ENCODE assay signal across 8 mouse cellular contexts in the genomic region with DNA sequence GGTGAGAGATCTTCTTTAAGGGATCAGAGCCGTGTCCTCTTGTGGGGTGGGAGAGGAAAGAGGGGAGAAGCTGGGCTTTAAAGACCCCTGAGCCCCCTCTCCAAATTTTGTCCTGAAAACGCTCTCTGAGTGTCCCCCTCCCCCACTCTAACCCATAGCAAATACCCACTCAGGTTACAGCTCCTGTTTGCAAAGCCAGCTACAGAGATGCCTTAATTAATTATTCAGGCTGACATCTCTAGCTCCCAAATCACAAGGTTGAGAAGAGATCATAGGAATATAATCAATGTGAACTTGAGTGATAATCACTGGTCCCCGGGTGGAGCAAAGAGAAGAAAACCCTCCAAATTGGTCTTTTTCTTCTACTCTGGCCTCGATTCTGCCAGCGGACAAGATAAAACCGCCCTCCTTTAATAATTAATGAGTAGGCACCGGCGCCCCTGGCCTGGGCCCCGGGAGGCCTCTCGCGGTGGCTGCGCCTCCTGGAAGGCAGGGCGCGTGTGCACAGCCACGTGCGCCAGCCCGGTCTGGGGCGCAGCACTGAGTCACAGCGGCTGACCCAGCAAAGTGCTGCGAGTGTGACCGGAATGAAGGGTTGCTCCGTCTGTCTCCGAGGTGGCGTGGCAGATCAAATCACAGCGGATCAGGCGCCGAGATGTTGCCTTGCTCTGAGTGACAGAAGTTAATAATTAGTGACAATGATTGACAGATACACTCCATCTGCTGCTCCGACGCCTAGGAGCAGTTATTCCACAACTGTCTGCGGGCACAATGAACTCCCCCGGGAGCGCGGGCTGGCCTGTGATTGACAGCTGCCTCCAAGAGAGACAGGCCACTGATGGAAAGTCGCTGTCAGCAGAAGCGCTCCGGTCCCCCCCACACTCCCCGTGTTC.
DNase-seq lines count a peak whose midpoint lies in the region; ATAC-seq and TF ChIP-seq lines count a peak whose summit lies in the region.

No protein-coding gene starts in this region.

- H3K36me3 ChIP-seq in heart, embryonic 10.5 days: no peaks in the 10 kb centered on the region
- H3K36me3 ChIP-seq in kidney, embryonic 16.5 days (ENCODE audit: insufficient read depth, low read length): no peaks in the 10 kb centered on the region
- H3K36me3 ChIP-seq in liver, embryonic 14.5 days (replicated peaks; ENCODE audit: control insufficient read depth, insufficient read depth, low read depth): no peaks in the 10 kb centered on the region

- no peaks in the 10 kb centered on the region for H3K9me3 ChIP-seq in heart, embryonic 10.5 days
- no peaks in the 10 kb centered on the region for H3K9me3 ChIP-seq in kidney, embryonic 16.5 days (ENCODE audit: low read length)
- no peaks in the 10 kb centered on the region for H3K9me3 ChIP-seq in liver, embryonic 14.5 days (ENCODE audit: control insufficient read depth, low read length)

- WGBS in heart, embryonic 10.5 days: 2% methylated on average over 37 of the region's 37 CpGs
- under 1% methylated on average over 37 of the region's 37 CpGs for WGBS in kidney, embryonic 16.5 days
- 3% methylated on average over 37 of the region's 37 CpGs for WGBS in liver, embryonic 14.5 days (ENCODE audit: insufficient replicate concordance)

- no peak for TF ChIP-seq CTCF in liver, embryonic 14.5 days (IDR thresholded peaks at IDR 0.05; ENCODE audit: low read depth)

- TF ChIP-seq EP300 in liver, embryonic 14.5 days (IDR thresholded peaks at IDR 0.05; ENCODE audit: low read depth): no peak

- H3K4me1 ChIP-seq in heart, embryonic 10.5 days: peaks cover 18% of the 10 kb centered on the region
- peaks cover 17% of the 10 kb centered on the region for H3K4me1 ChIP-seq in kidney, embryonic 16.5 days (ENCODE audit: insufficient read depth, low read length)
- H3K4me1 ChIP-seq in liver, embryonic 14.5 days (replicated peaks; ENCODE audit: control insufficient read depth in 2 of 2, insufficient read depth in 2 of 2, low read length in 1 of 2): no peaks in the 10 kb centered on the region

- H3K27ac ChIP-seq in heart, embryonic 10.5 days: peak overlapping the region; percentile 73
- H3K27ac ChIP-seq in kidney, embryonic 16.5 days (ENCODE audit: low read length): no peak overlapping the region
- no peak overlapping the region for H3K27ac ChIP-seq in liver, embryonic 14.5 days

- DNase-seq in heart, adult 11 months: peak; percentile 91
- no peak for DNase-seq in heart, postnatal 25 days (ENCODE audit: low spot score)
- DNase-seq in adrenal gland, postnatal 4 days (ENCODE audit: low spot score in 2 of 2): peak; percentile 16 to 17
- no peak for DNase-seq in heart, embryonic 10.5 days (ENCODE audit: low spot score)
- DNase-seq in liver, embryonic 14.5 days (ENCODE audit: low read depth in 3 of 3, low spot score in 3 of 3): peak in 1 of 3 experiments; percentile 2
- DNase-seq in right cerebral cortex, postnatal 14 days: peak; percentile 23

- 0 out of 2 replicates have a peak overlapping the region, but pooled peaks have one; percentile 24 for H3K9ac ChIP-seq in kidney, embryonic 16.5 days (replicated peaks; ENCODE audit: low read length)
- H3K9ac ChIP-seq in liver, embryonic 14.5 days (replicated peaks): no peak overlapping the region

- peak overlapping the region; percentile 53 for H3K4me2 ChIP-seq in kidney, embryonic 16.5 days (replicated peaks; ENCODE audit: low read depth, low read length)
- H3K4me2 ChIP-seq in liver, embryonic 14.5 days (ENCODE audit: low read depth): peak overlapping the region; percentile 47

- H3K27me3 ChIP-seq in heart, embryonic 10.5 days (ENCODE audit: insufficient read depth, poor library complexity, severe bottlenecking): peaks cover 45% of the 10 kb centered on the region
- H3K27me3 ChIP-seq in kidney, embryonic 16.5 days (ENCODE audit: insufficient read depth, low read length): peaks cover 44% of the 10 kb centered on the region
- H3K27me3 ChIP-seq in liver, embryonic 14.5 days (ENCODE audit: control insufficient read depth, insufficient read depth, low read length): peaks cover 10% of the 10 kb centered on the region

- peak overlapping the region; percentile 57 for H3K4me3 ChIP-seq in heart, embryonic 10.5 days
- H3K4me3 ChIP-seq in kidney, embryonic 16.5 days (ENCODE audit: low read length): peak overlapping the region; percentile 35
- no peak overlapping the region for H3K4me3 ChIP-seq in liver, embryonic 14.5 days (ENCODE audit: insufficient read depth in 1 of 2, low read depth in 2 of 2, low read length in 2 of 2)

- ATAC-seq in kidney, embryonic 16.5 days (ENCODE audit: low FRiP score, low TSS enrichment): peak; percentile 91
- ATAC-seq in liver, embryonic 14.5 days (ENCODE audit: insufficient read depth): no peak
- ATAC-seq in activated CD4-positive, CD25-positive, alpha-beta regulatory T cell, adult 4 months: no peak

- intact Hi-C loops in heart, postnatal 25 days (cut with DNase I): no loop called here

Comparison
In these comparisons a context has a peak if more than half of its experiments do, and no peak if none do; other contexts are left out.
1. DNase-seq: peak in heart, adult 11 months (single experiment), adrenal gland, postnatal 4 days (2 of 2) and right cerebral cortex, postnatal 14 days (single experiment); none in heart, postnatal 25 days (single experiment) and heart, embryonic 10.5 days (single experiment).
2. H3K4me3 ChIP-seq: peak in heart, embryonic 10.5 days (single experiment) and kidney, embryonic 16.5 days (single experiment); none in liver, embryonic 14.5 days (0 of 2).